Mouse (Mus musculus): Measurements from ENCODE around the gene Capns2.

GRCm38 (mm10) chr8:92893870-92894269 lies 7.3 kb upstream of the Capns2 start:
- TF ChIP-seq CTCF (IDR thresholded peaks at IDR 0.05; ENCODE audit: borderline replicate concordance, control insufficient read depth, extremely low read depth, insufficient read depth, low read length, poor library complexity) (no peak), POLR2A (IDR thresholded peaks at IDR 0.05; ENCODE audit: control insufficient read depth, extremely low read depth, insufficient read depth, low read length, poor library complexity) (no peak)

Data from thymus, adult 2 months (tissue).